Mouse (Mus musculus): Measurements from ENCODE around the gene Nup107. TPM values are rescaled to one million over a fixed set of nuclear protein-coding genes. Genes with fewer than 3 reads are reported as not detected.
"Not testable (repeated sequence)": the region's sequence is repeated elsewhere in the genome, so short reads cannot be mapped to it uniquely, and the experiment has no call there.

Gene Nup107
- polyA plus RNA-seq, 1 experiment = 12.8 TPM

DNA sequence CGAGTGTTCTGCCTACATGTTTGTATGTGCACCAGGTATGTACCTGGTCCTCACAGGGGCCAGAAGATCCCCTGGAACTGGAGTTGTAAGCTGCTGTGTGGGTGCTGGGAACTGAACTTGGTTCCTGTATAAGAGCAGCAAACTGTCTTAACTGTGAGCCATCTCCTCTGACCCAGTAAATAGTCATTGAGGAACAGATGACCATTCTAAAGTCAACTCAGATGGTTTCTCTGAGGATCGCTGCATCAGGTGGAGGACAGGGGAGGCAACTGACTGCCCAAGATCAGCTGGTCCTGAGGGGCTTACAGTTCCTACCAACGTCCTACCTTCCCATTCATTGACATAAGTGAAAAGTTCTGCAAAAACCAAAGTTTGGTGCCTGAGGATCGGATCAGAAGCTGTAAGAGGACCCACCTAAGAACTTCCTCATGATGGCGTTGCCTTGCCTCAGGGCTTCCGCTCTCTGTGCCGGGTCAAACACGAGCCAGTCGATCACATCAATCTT is 31.6 kb downstream of the Nup107 start:
- no peaks in the 10 kb centered on the region for H3K4me1 ChIP-seq (ENCODE audit: control insufficient read depth, insufficient read depth, low read length)
- H3K4me3 ChIP-seq (ENCODE audit: insufficient read depth, low read length) = no peak overlapping the region
- H3K27ac ChIP-seq (ENCODE audit: insufficient read depth, low read length) = no peak overlapping the region
- TF ChIP-seq CTCF (IDR thresholded peaks at IDR 0.05; ENCODE audit: extremely low read depth, insufficient read depth, low read length) (no peak), POLR2A (IDR thresholded peaks at IDR 0.05; ENCODE audit: extremely low read depth, insufficient read depth, low read length) (no peak)

DNA sequence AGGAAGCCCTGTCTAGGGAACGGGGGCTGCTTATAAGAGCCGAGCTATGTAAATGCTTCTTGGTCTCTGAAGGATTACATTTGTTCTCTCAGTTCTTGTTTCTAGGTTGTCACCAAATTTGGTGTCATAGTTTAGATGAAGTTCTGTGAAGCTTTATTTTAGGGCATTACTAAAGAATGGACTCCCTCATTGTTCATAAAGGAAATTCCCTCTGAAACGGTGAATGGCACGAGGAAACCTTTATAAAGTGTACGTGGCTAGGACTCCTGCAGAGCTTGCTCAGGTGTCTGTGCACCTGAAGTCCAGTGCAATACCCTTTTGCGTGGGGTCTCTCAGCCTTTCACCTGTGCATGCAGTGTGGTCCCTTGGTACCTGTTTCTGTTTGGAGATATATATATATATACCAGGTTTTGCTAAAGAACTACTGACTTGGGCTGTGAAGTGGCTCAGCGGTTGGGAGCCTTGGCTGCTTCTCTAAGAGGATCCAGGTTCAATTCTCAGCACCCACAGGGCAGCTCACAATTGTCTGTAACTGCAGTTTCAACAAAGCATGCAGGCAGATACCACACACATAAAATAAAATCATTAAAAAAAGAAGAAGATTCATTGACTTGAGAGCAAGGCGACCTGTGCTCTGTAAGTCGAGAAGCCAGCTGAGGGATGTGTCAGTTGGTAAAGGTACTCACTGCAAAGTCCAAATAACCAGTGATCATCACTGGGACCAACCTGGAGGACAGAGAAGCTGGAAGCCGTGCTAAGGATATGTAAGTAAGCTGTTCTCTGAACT is 32.5 kb downstream of the Nup107 start:
- TF ChIP-seq POLR2A (IDR thresholded peaks at IDR 0.05; ENCODE audit: extremely low read depth, insufficient read depth, low read length) (no peak), CTCF (IDR thresholded peaks at IDR 0.05; ENCODE audit: extremely low read depth, insufficient read depth, low read length) (no peak)
- H3K4me1 ChIP-seq (ENCODE audit: control insufficient read depth, insufficient read depth, low read length) = no peaks in the 10 kb centered on the region
- no peak overlapping the region for H3K4me3 ChIP-seq (ENCODE audit: insufficient read depth, low read length)
- H3K27ac ChIP-seq (ENCODE audit: insufficient read depth, low read length) = no peak overlapping the region

DNA sequence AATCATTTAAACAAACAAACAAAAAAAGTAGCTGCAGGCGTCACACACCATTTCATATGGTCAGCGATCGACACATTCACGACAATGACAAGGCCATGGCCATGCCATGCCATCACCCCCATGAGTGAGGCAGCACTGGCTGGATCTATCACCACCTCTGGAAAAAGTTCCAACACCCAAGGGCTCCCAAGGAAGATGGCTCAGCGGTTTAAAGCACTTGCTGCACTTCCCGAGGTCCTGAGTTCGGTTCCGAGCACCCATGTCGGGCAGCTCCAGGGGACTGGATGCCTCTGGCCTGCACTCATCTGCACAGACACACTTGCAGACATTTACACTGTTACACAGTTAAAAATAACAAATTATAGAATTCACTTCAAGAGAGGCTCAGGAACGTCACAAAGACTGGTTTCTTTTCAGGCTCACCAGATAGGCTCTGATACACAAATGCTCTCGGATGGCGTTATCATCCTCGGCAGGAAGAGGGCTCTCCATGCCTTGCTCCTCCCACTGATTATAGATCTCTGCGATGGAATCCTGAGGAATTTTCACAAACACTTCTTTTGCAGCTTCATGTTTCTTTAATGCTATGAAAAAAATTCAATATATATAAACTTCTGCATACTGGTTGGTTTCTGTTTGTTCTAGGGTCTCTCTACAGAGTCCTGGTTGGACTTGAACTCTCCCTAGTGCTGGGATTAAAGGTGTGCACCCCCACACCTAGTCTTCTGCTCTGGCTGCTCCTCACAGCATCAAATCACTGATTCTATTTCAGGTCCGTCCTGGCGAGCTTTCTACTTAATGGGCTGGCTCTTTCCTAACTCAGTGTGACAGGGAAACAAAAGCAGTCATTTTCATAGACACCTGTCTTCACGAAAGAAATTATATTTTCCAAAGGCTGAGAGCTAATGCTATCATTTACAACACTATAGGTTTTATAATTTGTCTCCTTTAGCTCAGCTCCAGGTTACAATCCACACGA is 33.5 kb downstream of the Nup107 start:
- H3K4me3 ChIP-seq (ENCODE audit: insufficient read depth, low read length) = no peak overlapping the region
- no peak overlapping the region for H3K27ac ChIP-seq (ENCODE audit: insufficient read depth, low read length)
- no peaks in the 10 kb centered on the region for H3K4me1 ChIP-seq (ENCODE audit: control insufficient read depth, insufficient read depth, low read length)
- TF ChIP-seq CTCF (IDR thresholded peaks at IDR 0.05; ENCODE audit: extremely low read depth, insufficient read depth, low read length) (no peak), POLR2A (IDR thresholded peaks at IDR 0.05; ENCODE audit: extremely low read depth, insufficient read depth, low read length) (no peak)

DNA sequence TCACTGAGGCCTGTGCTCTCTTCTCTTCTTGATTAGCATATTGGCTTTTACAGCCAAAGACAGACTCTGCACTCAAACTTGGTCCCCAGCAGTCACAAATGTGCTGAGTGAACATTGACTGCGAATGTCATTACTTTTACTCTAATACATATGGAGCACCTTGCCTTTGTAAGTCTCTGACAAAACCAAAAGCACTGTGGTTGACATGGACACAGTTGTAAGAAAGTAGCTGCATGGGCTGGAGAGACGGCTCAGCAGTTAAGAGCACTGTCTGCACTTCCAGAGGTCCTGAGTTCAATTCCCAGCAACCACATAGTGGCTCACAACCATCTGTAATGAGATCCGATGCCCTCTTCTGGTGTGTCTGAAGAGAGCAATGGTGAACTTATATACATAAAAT is 34.2 kb downstream of the Nup107 start:
- not testable (repeated sequence) for H3K4me3 ChIP-seq (ENCODE audit: insufficient read depth, low read length); H3K27ac ChIP-seq (ENCODE audit: insufficient read depth, low read length); H3K4me1 ChIP-seq (ENCODE audit: control insufficient read depth, insufficient read depth, low read length)

DNA sequence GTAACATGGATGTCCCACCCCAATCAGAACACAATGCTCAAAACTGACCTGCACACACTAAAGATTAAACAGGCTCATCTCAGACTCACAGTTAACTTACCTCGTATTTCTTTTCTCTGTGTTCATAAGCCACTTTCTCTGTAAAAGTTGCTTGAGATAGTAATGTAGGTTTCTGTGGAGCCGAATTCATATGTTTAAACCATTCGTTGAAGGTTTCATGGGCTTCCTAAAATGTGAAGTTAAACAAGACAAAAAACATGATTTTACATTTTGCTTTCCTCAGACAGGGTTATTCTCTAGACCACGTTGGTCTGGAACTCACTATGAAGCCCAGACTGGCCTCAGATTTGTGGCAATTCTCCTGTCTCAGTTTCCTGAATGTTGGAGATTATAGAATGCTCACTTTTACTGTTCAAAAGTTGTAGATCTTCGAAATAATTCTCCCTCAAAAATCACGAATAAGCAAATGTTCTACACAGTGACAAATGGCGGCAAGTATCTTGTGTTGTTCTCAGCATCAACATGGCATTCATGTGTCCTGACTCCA is 34.6 kb downstream of the Nup107 start:
- TF ChIP-seq POLR2A (IDR thresholded peaks at IDR 0.05; ENCODE audit: extremely low read depth, insufficient read depth, low read length) = no peak
- no peak for TF ChIP-seq CTCF (IDR thresholded peaks at IDR 0.05; ENCODE audit: extremely low read depth, insufficient read depth, low read length)
- no peaks in the 10 kb centered on the region for H3K4me1 ChIP-seq (ENCODE audit: control insufficient read depth, insufficient read depth, low read length)
- H3K27ac ChIP-seq (ENCODE audit: insufficient read depth, low read length) = no peak overlapping the region
- no peak overlapping the region for H3K4me3 ChIP-seq (ENCODE audit: insufficient read depth, low read length)

DNA sequence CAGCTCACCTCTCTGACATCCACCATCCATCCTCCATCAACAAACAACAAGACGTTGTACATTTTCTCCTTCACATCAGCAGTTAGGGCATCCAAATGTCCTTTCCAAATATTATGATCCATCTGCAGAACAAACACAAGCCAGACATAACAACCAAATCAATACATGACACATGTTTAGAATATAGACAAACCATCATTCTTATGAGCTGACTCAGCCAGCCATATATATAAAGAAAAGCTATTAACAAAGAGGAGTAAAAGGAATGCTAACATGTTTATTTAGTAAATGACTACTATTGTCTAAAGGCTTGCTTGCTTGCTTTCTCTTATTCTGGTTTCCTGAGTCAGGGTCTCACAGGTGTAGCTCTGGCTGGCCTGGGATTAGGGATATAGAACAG is 35.2 kb downstream of the Nup107 start:
- no peak overlapping the region for H3K27ac ChIP-seq (ENCODE audit: insufficient read depth, low read length)
- no peaks in the 10 kb centered on the region for H3K4me1 ChIP-seq (ENCODE audit: control insufficient read depth, insufficient read depth, low read length)
- H3K4me3 ChIP-seq (ENCODE audit: insufficient read depth, low read length) = no peak overlapping the region
- TF ChIP-seq CTCF (IDR thresholded peaks at IDR 0.05; ENCODE audit: extremely low read depth, insufficient read depth, low read length) (no peak), POLR2A (IDR thresholded peaks at IDR 0.05; ENCODE audit: extremely low read depth, insufficient read depth, low read length) (no peak)

DNA sequence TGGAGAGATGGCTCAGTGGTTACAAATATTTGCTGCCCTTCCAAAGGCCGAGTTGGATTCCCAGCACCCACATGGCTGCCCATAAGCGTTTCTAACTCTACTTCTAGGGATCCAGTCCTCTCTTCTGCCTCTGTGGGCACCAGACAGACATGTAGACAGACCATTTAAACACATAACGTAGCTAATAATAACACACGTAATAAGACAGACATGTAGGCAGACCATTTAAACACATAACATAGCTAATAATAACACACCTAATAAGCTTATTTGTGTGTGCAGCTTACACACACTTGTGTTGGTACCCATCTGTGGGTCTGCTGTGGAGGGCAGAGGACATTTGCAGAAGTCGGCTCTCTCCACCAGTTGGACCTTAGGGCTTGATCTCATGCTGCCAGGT is 35.7 kb downstream of the Nup107 start:
- TF ChIP-seq POLR2A (IDR thresholded peaks at IDR 0.05; ENCODE audit: extremely low read depth, insufficient read depth, low read length) (no peak), CTCF (IDR thresholded peaks at IDR 0.05; ENCODE audit: extremely low read depth, insufficient read depth, low read length) (no peak)

DNA sequence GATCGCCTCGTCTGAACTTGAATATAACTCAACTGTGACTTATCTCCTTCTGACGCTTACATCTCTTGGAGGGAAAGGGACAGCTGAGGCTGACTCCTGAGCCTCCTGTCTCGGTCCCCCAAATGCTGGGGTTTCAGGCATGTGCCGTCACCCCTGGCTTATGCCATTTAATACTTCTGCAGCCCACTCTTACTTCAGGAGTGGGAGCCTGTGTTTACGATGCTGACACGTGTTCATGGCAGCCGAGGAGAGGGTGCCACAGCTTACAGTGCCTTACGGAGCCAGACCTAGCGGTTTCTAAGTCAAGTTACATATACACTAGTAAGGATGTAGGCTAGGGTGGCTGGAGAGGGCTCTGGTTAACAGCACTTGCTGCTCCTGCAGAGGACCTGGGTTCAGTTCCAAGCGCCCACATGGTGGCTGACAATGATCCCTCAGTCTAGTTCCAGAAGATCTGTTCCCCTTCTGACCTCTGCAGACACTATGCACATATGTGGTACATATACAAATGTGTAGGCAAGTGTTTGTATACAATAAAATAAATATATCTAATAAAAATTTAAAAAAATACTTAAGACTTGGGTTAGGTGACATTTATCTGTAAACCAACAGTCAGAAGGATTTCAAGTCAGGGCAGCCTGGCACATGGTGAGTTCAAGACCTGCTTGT is 36.6 kb downstream of the Nup107 start:
- TF ChIP-seq POLR2A (IDR thresholded peaks at IDR 0.05; ENCODE audit: extremely low read depth, insufficient read depth, low read length) (no peak), CTCF (IDR thresholded peaks at IDR 0.05; ENCODE audit: extremely low read depth, insufficient read depth, low read length) (no peak)
- H3K4me3 ChIP-seq (ENCODE audit: insufficient read depth, low read length) = no peak overlapping the region
- H3K27ac ChIP-seq (ENCODE audit: insufficient read depth, low read length) = no peak overlapping the region
- no peaks in the 10 kb centered on the region for H3K4me1 ChIP-seq (ENCODE audit: control insufficient read depth, insufficient read depth, low read length)

More for the DNA sequence above, 35.7 kb downstream of the Nup107 start:
- H3K27ac ChIP-seq (ENCODE audit: insufficient read depth, low read length) = no peak overlapping the region
- no peak overlapping the region for H3K4me3 ChIP-seq (ENCODE audit: insufficient read depth, low read length)
- no peaks in the 10 kb centered on the region for H3K4me1 ChIP-seq (ENCODE audit: control insufficient read depth, insufficient read depth, low read length)

Data from cortical plate, adult 2 months (tissue).